Mouse (Mus musculus) megakaryocyte, embryonic 14.5 days (primary cell): Measurements from ENCODE around the gene Tomm20.

ENCODE experiments used
- FLI1 ChIP-seq: IDR thresholded peaks from 2 replicates; pipeline ENCODE4 v1.6.1; 2012; ENCODE audit warnings: low read length, inconsistent platforms, mixed read lengths
- GATA1 ChIP-seq: IDR thresholded peaks from 3 replicates; pipeline ENCODE4 v1.6.1; 2012; ENCODE audit warnings: mixed read lengths, low read length, inconsistent platforms, borderline replicate concordance

DNA sequence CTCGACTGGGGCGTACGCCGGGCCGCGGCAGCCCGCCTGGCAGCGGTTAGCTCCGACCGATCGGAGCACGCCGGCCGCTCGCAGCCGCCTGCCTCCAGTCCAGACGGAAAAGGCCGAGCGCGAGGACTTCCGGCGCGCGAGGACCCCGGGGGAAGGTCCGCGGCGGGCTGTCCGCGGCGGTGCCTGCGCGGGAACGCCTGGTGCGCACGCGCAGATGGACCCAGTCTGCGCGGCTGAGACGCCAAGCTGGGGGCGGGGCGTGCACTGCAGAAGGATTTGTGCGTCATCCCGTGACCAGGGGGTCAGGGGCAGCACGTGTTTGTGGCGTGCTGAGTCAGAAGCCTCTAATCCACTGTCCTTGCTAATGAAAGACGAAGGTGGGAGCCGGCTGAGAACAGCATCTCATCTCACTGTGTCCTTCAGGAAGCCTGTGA lies at the start of gene Tomm20:
- TF ChIP-seq GATA1: no peak
- TF ChIP-seq FLI1: peak; percentile 66; the same call in 1 of the 2 replicates
